Mouse (Mus musculus): ENCODE measurements at regions not wholly inside any gene's neighbourhood (a gene's known extent, or its start where the extent isn't known, plus 50 kb on each side); places are given as distances from the start of the nearest gene placed in this dataset.

DNA sequence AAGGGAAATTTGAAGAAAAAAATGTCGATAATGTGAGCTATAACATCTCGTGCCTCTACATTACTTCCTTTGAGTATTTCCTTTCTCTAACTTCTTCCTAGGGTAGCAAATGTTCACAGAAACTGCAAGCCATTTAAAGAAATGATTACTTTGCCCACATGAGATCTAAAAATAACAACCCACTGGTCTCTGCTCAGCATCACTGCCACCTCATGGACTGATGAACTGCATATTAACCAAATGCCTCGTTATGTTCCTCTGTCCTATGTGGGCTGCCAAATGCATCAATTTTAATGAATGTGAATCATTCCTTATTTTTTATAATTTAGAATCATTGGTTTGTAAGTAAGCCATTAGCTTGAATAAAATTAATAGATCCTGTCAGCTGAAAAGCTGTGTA, 590.0 kb upstream of the Nr3c2 start:
- no peak for DNase-seq

GRCm38 (mm10) chr8:76328540-76328939, 570.7 kb upstream of the Nr3c2 start:
- DNase-seq, result no peak

DNA sequence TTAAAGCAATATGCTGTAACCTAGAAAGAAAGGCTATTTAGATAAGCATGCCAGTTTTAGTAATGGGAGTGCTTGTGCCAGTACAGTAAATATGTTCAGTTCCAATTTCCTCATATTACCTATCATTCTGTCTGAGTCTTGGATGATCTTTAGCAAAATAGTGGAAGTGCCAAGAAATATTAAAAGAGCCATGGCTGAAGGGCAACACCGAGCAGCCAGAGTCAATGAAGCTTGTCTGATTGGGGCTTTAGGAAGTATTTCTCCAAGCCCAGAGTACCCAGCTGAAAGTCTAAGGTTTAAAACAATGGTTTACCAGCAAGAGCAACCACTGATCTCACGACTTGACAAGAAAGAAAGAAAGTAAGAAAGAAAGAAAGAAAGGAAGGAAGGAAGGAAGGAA, 556.2 kb upstream of the Nr3c2 start:
- no peak for DNase-seq

DNA sequence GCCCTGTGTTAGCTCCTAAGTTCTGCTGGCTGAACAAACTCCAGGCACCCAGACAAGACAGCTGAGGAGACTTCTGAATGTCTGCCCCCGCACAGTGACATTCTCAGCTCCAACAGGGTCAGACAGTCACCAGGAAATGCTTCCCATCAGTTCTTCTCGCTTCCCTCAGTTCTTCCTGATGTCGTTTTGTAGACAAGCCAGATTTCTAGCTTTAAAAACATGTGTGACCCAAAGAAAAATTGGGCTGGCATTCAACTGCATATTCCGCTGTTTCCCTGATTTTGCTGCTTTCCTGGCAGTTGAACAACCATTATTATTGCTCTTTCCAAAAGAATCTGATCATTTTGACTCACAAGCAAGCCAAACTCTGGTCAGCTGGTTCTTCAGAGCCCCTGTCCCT, 553.1 kb upstream of the Nr3c2 start:
- DNase-seq, result no peak

- no peak for DNase-seq
Measured at GRCm38 (mm10) chr8:76346832-76347231, 552.4 kb upstream of the Nr3c2 start.

DNA sequence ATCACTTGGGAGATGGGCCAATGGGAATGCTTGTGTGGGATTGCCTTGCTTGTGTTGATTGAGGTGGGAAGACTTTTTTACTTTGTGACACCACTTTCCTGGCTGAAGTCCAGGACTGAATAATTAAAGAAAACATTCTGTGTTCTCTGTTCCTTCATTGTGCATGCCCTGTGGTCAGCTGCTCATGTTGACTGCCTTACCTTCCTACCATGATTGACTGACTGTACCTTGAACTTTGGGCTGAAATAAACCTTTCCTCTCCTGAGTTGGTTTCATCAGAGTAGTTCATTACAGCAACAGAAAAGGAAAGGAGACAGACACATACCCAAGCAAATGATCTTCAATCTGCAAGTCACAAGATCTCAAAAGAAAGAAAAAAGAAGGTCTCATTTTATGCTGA, 524.9 kb upstream of the Nr3c2 start:
- no peak for DNase-seq

DNA sequence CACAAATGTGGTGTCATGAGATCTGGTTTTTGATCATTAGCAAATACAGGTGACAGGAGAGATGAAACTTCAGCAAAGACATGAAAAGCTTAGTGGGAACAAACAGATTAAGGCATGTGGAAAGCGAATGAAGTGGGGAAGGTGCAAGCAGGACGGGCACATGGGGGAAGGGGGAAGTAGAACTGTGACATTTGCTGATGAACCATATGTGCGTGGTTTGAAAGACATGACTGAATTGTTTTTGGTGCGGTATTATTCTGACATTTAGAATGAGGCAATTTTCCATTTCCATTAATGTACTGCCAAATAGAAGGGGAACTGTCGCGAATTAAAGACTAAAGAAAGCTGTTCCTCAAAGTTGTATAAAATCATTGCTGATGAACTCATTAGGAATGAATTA, 521.5 kb upstream of the Nr3c2 start:
- no peak for DNase-seq

DNA sequence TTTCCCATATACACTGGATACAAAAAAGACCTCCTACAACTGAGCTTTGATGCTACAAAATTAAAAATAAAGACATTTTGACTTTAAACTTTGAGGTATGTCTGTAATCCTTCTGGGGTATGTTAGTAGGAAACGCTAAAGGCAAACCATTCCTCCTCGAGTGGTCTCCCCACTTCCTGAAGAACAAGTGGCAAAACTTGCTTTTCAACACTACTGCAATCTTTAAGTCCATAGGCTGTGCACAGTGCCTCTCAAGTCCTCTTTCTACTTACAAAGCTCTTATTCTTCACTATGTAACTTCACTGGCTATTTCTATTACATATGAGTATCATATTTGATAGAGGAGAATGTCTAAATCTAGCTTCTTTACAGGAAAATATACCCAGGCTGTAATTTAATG, 517.6 kb upstream of the Nr3c2 start:
- no peak for DNase-seq

GRCm38 (mm10) chr8:76383583-76384281, 515.5 kb upstream of the Nr3c2 start:
- DNase-seq, result no peak

- peak; percentile 4 for DNase-seq
Measured at GRCm38 (mm10) chr8:76384282-76384637, 515.0 kb upstream of the Nr3c2 start.

GRCm38 (mm10) chr8:76392004-76392403, 507.2 kb upstream of the Nr3c2 start:
- DNase-seq, result no peak

- no peak for DNase-seq
Measured at GRCm38 (mm10) chr8:76422459-76422858, 476.8 kb upstream of the Nr3c2 start.

- DNase-seq, result no peak
Measured at GRCm38 (mm10) chr8:76422861-76423532, 476.2 kb upstream of the Nr3c2 start.

DNA sequence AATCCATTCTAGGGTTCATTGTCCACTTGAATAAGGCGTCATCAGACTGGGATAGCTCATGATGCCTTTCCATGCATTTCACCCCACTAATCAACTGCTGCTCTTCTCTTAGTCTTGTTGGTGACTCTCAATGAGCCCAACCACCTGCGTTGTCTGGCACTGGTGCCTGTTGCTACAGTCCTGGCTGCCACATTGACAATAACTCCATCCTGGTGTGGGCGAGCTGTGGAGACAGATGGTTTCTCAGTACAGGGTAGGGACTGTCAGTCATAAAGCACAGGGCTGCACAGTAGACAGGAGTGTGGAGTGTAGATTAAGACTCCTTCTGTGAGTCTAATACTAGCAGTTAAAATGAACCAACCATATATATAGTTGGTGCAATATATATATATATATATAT, 469.4 kb upstream of the Nr3c2 start:
- DNase-seq, result no peak

DNA sequence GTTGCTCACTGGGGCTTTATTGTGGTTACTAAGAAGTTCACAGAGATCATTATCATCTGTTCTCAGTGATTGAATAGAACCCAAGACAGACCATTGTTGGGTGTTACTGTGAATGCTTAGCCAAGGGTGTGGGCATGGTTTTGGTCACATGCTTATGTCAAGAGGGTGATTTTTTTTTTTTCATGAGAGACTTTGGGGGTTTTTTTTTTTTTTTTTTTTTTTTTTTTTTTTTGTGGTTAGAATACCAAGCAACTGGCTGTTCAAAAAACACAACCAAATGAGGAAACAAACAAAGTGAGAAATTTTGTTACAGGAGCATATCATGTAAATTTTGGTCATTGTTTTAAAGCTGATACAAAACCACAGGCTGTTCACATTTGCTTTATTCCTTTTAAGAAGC, 466.4 kb upstream of the Nr3c2 start:
- DNase-seq, result no peak

- no peak for DNase-seq
Measured at GRCm38 (mm10) chr8:76437951-76438350, 461.3 kb upstream of the Nr3c2 start.

- no peak for DNase-seq
Measured at GRCm38 (mm10) chr8:76474464-76475208, 424.6 kb upstream of the Nr3c2 start.

- DNase-seq, result no peak
Measured at GRCm38 (mm10) chr8:76478966-76479365, 420.3 kb upstream of the Nr3c2 start.

DNA sequence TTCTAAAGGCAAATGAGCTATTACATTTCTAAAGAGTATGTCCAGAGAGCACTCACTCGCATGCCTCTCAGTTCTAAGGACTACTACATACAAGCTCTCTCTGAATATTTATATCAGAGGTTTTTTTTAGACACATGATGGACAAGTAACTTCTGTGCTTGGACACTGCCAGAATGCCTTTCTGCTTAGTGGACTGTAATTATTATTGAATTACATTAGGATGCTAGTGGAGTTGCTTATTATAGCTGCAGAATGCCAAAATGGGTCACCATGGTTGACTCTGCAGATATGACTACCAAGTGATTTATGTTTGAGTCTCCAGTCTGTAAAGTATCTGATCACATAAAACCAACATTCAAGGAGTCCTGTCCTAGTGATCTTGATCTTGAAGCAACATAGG, 395.6 kb upstream of the Nr3c2 start:
- DNase-seq, result no peak

GRCm38 (mm10) chr8:76507247-76507646, 392.0 kb upstream of the Nr3c2 start:
- no peak for DNase-seq

DNA sequence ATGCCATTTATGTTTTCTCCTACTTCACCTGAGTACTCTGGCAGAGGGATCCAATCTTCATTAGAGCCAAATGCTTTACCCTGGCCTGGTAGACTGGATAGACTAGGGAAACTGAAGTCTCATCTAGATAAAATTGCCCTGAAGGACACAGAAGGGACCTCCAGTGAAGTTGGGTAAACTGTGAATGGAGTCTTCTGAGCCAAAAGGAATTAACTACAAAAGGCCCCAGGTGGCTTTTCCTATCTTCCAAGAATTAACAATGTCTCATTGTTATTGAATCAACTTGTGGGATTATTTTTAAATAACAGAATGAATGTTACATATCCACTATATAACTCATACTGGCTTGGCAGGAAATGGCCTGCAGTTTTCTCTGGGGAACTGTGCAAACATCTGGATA, 390.0 kb upstream of the Nr3c2 start:
- DNase-seq, result no peak

- DNase-seq, result no peak
Measured at GRCm38 (mm10) chr8:76514132-76514531, 385.1 kb upstream of the Nr3c2 start.

DNA sequence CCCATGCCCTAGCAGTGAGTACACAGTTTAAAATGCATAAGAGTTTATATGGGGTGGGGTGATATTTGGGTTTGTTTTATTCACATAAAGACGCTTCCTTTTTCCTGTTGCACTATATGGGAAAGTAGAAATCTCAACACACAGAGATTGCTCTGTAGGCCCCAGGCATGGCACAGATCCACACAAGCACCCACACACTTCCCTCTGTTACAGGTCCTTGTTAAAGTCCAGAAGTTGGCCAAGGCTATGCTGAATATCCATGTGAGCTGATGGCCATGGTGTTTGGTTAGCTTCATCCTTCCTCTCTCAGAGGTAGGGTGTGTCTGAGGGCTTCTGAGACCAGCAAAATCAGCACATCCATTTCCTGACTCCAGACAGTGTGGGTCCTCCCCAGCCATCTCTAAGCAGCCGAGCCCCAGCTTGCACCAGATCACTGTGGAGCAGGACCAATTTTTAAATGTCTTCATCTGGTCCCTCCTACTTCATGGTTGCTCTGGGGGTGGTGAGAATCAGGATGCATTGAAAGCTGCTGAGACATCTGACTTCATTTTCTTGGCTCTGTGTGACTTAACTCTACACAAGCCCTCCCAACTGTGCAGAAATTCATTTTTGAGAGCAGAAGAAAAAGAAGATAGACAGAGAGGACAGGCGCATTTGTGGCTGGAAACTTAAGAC, 360.3 kb upstream of the Nr3c2 start:
- no peak for DNase-seq

DNA sequence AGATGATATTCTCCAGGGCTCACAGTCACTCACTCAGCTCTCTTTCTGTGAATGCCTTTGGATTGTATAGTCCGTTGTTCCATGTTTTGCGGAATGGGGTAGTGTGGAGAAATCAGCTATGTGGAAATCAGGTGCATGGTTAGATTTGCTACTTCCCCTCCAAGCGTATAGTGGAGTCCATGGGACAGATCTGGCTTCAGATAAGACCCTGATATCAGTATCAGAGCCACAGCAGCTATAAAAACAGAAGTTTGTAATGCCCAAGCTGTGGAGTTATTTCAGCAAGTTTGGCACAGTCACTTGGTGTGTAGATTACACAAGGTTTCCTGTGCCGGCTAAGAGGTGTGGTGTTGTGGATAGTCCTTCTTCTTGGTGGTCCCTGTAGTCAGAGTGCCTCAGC, 359.6 kb upstream of the Nr3c2 start:
- DNase-seq, result no peak
